Mouse (Mus musculus): ENCODE results near the gene Zfyve27. TPM values are rescaled to one million over a fixed set of nuclear protein-coding genes. Genes with fewer than 3 reads are reported as not detected.

The Zfyve27 gene
- total RNA-seq, 2 experiments from 2014 or later, result 12.5 to 17.4 TPM

DNA sequence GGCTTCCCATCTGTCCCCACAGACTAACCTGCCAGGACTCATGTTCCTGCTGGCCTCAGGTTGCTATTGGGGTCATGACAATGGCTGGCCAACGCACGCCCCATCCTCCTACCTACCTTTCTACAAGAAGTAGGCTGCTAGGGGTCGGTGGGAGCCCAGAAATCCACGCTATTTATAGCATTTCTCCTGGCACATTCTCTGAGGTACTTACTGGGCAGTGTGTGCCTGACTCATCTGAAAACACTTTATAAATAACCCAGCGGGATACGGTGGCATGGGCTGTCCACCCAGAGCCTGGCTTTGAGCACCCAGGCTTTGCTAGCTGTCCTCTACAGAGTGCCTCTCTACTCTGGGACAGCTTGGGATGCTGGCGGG, 74.6 kb downstream of the Zfyve27 start:
- DNase-seq, result peak; percentile 12

DNA sequence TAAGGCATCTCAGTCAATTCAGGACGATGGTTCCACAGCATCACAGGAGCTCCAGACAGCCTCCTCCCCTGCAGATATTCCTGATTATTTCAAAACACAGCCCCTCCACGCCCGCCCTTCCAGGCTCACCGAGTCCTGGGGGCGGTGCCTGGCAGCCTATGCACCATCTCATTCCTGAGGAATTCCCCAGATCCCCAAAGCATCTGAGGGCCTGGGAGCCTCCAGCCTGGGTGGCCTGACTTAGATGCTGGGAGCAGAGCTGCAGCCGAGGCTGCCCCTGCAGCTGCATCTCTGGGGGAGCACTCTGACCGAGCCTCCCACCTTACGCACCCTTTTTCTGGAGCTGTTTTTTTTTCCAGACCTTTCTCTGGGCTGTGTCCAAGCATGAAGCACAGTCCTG, 77.1 kb downstream of the Zfyve27 start:
- DNase-seq, result no peak

DNA sequence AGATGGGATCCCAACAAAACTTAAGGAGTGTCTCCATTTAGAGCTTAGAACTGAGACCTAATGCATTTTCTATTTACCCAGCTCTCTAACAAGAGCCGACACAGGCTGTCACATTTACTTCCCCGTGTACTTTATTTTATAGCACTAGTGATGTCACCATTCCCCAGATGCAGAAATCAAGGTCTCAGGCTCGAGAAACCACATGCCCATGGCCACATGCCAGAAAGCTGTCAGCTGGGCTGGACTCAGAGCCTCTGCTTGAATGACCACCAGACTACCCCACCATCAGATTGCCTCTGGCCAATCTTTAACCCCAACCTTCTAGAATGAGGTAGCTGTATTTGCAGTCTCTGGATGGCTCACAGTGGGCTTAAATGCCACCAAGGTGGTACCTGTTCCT, 79.7 kb downstream of the Zfyve27 start:
- DNase-seq, result no peak

Other genes with a start within 250 kb of the Zfyve27 start
- 10 to 100 TPM; 18.2 to 20.1 TPM for gene Exosc1, start 230.5 kb upstream of the Zfyve27 start, total RNA-seq (2021)
- 10 to 100 TPM; 22.7 to 31.3 TPM for gene Zdhhc16, start 230.5 kb upstream of the Zfyve27 start, total RNA-seq (2021)
- 10 to 100 TPM in 1 of 2 experiments, 1 to 10 TPM in 1; 9.2 to 12.9 TPM for gene Mms19, start 182.8 kb upstream of the Zfyve27 start, total RNA-seq (2021)
- gene Ubtd1, start 182.2 kb upstream of the Zfyve27 start, total RNA-seq (2021), result 10 to 100 TPM; 23.3 to 27.6 TPM
- gene Ankrd2, start 128.0 kb upstream of the Zfyve27 start, total RNA-seq (2021), result 10 to 100 TPM; 65.0 to 72.7 TPM
- gene Hoga1, start 118.3 kb upstream of the Zfyve27 start, total RNA-seq (2021), result 1 to 10 TPM; 4.5 to 4.6 TPM
- under 1 TPM; 0.40 to 0.50 TPM for gene 4933411K16Rik, start 111.7 kb upstream of the Zfyve27 start, total RNA-seq (2021)
- 1 to 10 TPM; 1.8 to 2.6 TPM for gene Morn4, start 77.6 kb upstream of the Zfyve27 start, total RNA-seq (2021)
- 10 to 100 TPM; 13.3 to 14.7 TPM for gene Pi4k2a, start 73.5 kb upstream of the Zfyve27 start, total RNA-seq (2021)
- 10 to 100 TPM in 1 of 2 experiments, 1 to 10 TPM in 1; 8.3 to 10.3 TPM for gene Avpi1, start 34.9 kb upstream of the Zfyve27 start, total RNA-seq (2021)
- gene Marveld1, start 16.6 kb upstream of the Zfyve27 start, total RNA-seq (2021), result 10 to 100 TPM; 16.9 to 23.5 TPM
- gene Sfrp5, start 38.3 kb downstream of the Zfyve27 start, total RNA-seq (2021), result 1 to 10 TPM; 5.7 to 6.8 TPM
- gene Golga7b, start 83.6 kb downstream of the Zfyve27 start, total RNA-seq (2021), result 1 to 10 TPM; 3.2 to 5.5 TPM

Data from gastrocnemius, postnatal 10 days (tissue).